Mouse (Mus musculus) forebrain, embryonic 15.5 days (tissue): Measurements from ENCODE around the gene Psmc3. TPM values are rescaled to one million over a fixed set of nuclear protein-coding genes. Genes with fewer than 3 reads are reported as not detected.
"Not testable (repeated sequence)": the region's sequence is repeated elsewhere in the genome, so short reads cannot be mapped to it uniquely, and the experiment has no call there.

Source experiments
- ATAC-seq: fragments of 200-750 bp; cut with Nextera tagmentation; replicated peaks from 2 replicates; pipeline ENCODE4 v1.8.0; 2017; ENCODE audit warnings: mild to moderate bottlenecking, moderate TSS enrichment, moderate library complexity
- H3K27ac ChIP-seq: fragments of 300-500 bp; sonication (generic); replicated peaks from 2 replicates; pipeline ENCODE4 v1.5.1; 2015; ENCODE audit warnings: mild to moderate bottlenecking, inconsistent platforms
- H3K27me3 ChIP-seq: fragments of 300-500 bp; sonication (generic); 2 replicates; pipeline ENCODE4 v1.6.1; 2015; ENCODE audit warnings: inconsistent platforms
- H3K36me3 ChIP-seq: fragments of 300-500 bp; sonication (generic); 2 replicates; pipeline ENCODE4 v1.6.1; 2015; ENCODE audit warnings: mild to moderate bottlenecking, inconsistent platforms
- H3K4me1 ChIP-seq: fragments of 300-500 bp; sonication (generic); 2 replicates; pipeline ENCODE4 v1.6.1; 2015; ENCODE audit warnings: inconsistent platforms
- H3K4me2 ChIP-seq: fragments of 300-500 bp; sonication (generic); replicated peaks from 2 replicates; pipeline ENCODE4 v1.6.1; 2015; ENCODE audit warnings: mild to moderate bottlenecking, inconsistent platforms
- H3K4me3 ChIP-seq: fragments of 300-500 bp; sonication (generic); 2 replicates; pipeline ENCODE4 v1.5.1; 2015; ENCODE audit warnings: mild to moderate bottlenecking, inconsistent platforms
- H3K9ac ChIP-seq: fragments of 300-500 bp; sonication (generic); replicated peaks from 2 replicates; pipeline ENCODE4 v1.6.1; 2015; ENCODE audit warnings: mild to moderate bottlenecking, inconsistent platforms
- H3K9me3 ChIP-seq: fragments of 300-500 bp; sonication (generic); 2 replicates; pipeline ENCODE4 v1.6.1; 2016; ENCODE audit warnings: inconsistent platforms
- WGBS: fragments of 180-500 bp; shearing (Covaris S2); methylation state at CpG from one replicate; pipeline ENCODE4 v1.1.7; 2015; ENCODE audit warnings: mixed read lengths; 5-methylcytosine and 5-hydroxymethylcytosine counted together
- polyA plus RNA-seq: library from polyadenylated mRNA; unstranded; fragments of >200 nt; fragmentation: Nextera tagmentation; extraction: Ambion mirVana; gene quantifications from 2 replicates; pipeline ENCODE4 v1.2.1, GENCODE M21; 2015

Gene Psmc3
- polyA plus RNA-seq, result 230 and 231 TPM in 2 replicates

DNA sequence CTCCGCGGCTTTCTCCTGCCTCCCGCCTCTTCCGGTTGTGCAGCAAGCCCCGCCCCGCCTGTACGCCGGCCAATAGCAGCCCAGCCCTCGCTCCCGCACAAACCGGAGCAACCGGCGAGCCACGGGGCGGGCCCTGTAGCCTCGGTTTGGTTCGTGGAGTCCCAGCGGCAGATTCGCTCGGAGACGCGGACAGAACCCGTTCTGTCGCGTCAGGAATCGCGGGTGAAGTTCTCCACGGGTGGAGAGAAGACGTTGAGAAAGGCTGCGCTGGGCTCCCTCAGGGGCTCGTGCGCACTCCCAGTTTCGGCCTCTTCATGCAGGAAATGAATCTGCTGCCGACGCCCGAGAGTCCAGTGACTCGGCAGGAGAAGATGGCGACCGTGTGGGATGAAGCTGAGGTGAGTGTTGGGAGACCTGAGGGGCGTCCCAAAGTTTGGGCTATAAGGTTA is at the start of gene Psmc3:
Psmc3 (plus strand) TSS at position 76 of the 449 bp plus-strand sequence.
- Histone ChIP-seq H3K9me3 (no peaks in the 10 kb centered on the region), H3K9ac (peak within 1 kb of the TSS; percentile 79), H3K36me3 (peaks cover 38% of the 10 kb centered on the region), H3K4me2 (peak within 1 kb of the TSS; percentile 89), H3K4me1 (peaks cover 18% of the 10 kb centered on the region), H3K27me3 (no peaks in the 10 kb centered on the region), H3K27ac (peak within 1 kb of the TSS; percentile 91), H3K4me3 (peak within 1 kb of the TSS; percentile 78)
- peak; percentile 99 for ATAC-seq
- WGBS, result under 1% methylated on average over 40 of the region's 40 CpGs

DNA sequence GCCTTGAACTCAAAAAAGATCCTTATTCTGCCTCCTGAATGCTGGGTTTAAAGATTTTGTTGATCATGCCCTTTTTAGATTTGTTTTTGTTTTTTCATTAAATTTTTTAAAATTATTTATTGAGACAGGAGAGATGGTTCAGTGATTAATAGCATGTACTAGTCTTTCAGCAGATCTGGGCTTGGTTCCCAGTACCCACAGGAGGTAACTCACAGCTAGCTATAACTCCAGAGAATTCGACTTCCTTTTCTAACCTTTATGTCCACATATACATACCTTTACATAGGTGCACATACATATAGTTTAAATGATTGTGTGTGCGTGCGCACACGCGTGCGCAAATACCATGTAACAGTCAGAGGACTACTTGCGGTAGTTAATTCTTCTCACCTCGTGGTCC is 45.3 kb upstream of the Psmc3 start:
- Histone ChIP-seq H3K9ac (no peak overlapping the region), H3K4me2 (no peak overlapping the region), H3K36me3 (peaks cover 84% of the 10 kb centered on the region), H3K4me1 (no peaks in the 10 kb centered on the region), H3K9me3 (no peaks in the 10 kb centered on the region), H3K27ac (no peak overlapping the region), H3K4me3 (no peak overlapping the region), H3K27me3 (no peaks in the 10 kb centered on the region)
- 98% methylated on average over 8 of the region's 8 CpGs for WGBS
- ATAC-seq, result no peak

DNA sequence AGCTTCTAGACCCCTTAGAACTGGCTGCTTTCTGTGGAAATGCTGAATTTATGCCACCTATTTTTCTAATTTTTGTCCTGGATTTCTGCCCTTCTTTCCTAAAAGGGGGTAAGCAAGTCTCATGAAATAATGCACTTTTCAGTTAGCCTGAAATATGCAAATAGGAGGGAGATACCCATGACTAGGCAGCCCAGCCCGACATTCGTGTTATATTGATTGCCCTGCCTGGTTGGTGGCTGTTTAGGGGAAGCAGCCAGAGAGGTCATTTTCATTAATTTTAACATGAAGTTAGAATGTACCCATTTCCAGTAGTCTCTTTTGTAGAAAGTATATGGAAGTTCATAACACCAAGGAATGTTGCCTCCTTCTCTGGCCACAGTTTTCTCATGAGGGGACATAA is 39.9 kb upstream of the Psmc3 start:
- Histone ChIP-seq H3K9ac (no peak overlapping the region), H3K4me3 (no peak overlapping the region), H3K27me3 (no peaks in the 10 kb centered on the region), H3K9me3 (no peaks in the 10 kb centered on the region), H3K36me3 (peaks cover 66% of the 10 kb centered on the region), H3K27ac (no peak overlapping the region), H3K4me2 (no peak overlapping the region), H3K4me1 (no peaks in the 10 kb centered on the region)
- 96% methylated on average over 2 of the region's 2 CpGs for WGBS
- no peak for ATAC-seq

DNA sequence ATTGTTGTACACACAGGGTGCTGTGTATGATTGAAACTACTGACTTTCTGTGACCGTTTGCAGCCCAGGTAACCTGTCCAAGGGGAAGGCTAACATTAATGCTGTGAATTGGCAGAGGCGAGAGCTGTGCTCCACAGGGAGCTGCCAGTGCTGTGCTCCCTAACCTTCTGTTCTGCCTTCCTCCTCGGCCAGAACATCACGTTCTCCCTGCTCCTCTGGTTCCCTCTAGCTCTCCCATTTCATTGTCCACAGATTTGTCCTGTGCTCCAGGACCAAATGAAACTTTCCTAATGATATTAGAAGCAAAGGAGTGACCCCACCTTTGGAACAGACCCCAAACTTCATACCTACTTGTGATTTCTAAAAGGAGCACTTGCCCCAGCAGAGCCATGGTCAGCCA is 38.4 kb upstream of the Psmc3 start:
- Histone ChIP-seq H3K4me2 (no peak overlapping the region), H3K36me3 (peaks cover 56% of the 10 kb centered on the region), H3K9me3 (no peaks in the 10 kb centered on the region), H3K4me1 (no peaks in the 10 kb centered on the region), H3K4me3 (no peak overlapping the region), H3K27ac (no peak overlapping the region), H3K9ac (no peak overlapping the region), H3K27me3 (no peaks in the 10 kb centered on the region)
- ATAC-seq, result no peak
- WGBS, result 86% methylated on average over 4 of the region's 4 CpGs

DNA sequence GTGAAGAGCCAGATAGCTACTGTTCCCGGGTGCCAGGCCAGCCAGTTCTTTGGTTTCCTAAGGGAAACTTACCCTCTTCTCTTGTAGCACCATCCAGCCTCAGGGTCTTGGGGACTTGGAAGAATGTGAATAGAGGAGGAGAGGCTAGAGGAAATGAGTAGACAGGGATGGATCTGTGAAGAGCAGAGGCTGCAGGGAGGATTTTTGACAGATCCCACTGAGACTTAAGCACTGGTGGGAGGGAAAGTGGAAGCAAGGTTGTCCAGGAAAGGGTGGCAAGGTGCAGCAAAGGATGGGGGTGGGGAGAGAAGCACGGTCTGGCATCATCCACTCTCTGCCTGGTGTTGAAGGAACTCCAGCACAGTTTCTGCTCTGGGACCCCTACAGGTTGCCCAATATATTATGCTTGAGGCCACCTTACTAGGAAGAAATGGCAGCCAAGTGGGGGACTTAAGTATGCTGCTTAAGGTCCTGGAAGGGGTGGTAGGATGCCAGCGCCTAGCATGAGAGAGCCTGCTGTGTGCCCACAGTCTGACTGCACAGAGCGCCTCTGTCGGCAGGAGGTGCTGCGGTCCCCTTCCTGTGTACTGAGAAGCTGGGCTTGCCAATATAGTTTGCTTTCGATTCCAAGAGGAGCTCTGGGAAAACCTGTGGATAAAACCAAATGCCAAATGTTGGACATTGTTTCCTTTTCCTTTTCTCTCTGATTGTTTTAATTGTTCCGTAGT is 35.6 kb upstream of the Psmc3 start:
- no peak; the same call in 1 of the 2 replicates for ATAC-seq
- 75% methylated on average over 8 of the region's 8 CpGs for WGBS
- H3K4me3 ChIP-seq, result no peak overlapping the region
- no peaks in the 10 kb centered on the region for H3K27me3 ChIP-seq
- H3K9ac ChIP-seq, result no peak overlapping the region
- H3K27ac ChIP-seq, result no peak overlapping the region
- no peaks in the 10 kb centered on the region for H3K4me1 ChIP-seq
- H3K4me2 ChIP-seq, result no peak overlapping the region
- H3K9me3 ChIP-seq, result no peaks in the 10 kb centered on the region
- peaks cover 33% of the 10 kb centered on the region for H3K36me3 ChIP-seq

DNA sequence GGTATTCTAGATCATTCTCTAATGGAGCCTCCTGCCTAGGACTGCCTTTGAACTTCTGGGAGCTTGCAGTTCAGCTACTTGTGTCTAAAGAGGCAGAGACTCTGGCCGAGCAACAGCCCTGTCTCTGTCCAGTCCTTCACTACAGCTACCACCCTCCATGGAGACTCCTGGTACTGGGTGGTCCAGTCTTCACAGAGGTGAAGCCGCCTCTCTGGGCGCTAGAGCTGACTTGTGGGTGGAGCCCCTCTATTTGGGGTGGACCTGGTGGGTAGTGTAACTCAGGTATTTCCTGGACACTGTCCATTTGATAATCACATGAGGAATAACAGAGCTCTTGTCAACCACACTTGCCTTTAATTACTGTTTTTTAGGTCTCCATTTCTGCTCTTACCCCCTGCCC is 33.9 kb upstream of the Psmc3 start:
- ATAC-seq, result no peak
- H3K27me3 ChIP-seq, result no peaks in the 10 kb centered on the region
- no peak overlapping the region for H3K9ac ChIP-seq
- 93% methylated on average over 3 of the region's 3 CpGs for WGBS
- H3K4me2 ChIP-seq, result no peak overlapping the region
- no peaks in the 10 kb centered on the region for H3K9me3 ChIP-seq
- H3K36me3 ChIP-seq, result peaks cover 16% of the 10 kb centered on the region
- no peak overlapping the region for H3K4me3 ChIP-seq
- H3K27ac ChIP-seq, result no peak overlapping the region
- H3K4me1 ChIP-seq, result no peaks in the 10 kb centered on the region

DNA sequence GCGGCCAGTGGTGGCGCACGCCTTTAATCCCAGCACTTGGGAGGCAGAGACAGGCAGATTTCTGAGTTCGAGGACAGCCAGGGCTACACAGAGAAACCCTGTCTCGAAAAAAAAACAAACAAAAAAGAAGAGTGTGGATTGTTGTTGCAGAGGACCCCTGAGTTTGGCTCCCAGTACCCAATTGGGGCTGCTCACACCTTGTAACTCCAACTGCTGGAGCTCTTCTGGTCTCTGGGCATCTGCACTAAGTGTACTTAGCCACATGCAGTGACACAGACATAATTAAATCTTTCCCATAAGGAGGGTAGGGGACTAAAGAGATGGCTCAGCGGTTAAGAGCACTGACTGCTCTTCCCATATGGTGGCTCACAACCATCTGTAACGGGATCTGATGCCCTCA is 31.5 kb upstream of the Psmc3 start:
- not testable (repeated sequence) for H3K27me3 ChIP-seq, H3K4me1 ChIP-seq, H3K36me3 ChIP-seq, H3K4me3 ChIP-seq, H3K9me3 ChIP-seq, H3K27ac ChIP-seq, H3K9ac ChIP-seq, ATAC-seq, H3K4me2 ChIP-seq
- WGBS, result 96% methylated on average over 7 of the region's 7 CpGs

DNA sequence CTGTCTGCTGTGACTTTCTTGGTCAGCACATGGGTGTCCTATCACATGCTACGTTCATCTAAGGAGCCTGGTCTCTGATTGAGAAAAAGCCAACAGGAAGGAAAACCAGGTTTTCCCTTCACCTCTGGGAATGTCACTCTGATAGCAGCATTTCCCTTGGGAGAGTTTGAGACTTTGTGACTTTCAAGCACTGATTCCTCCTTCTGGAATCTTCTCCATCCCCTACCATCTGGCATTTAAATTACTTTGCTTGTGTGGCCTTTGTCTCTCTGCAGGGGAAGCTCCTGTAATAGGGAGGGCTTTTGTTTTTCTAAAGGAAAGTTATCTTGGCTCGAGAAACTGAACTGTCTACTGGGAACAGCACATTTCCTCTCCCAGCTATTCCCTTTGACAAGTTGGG is 30.7 kb upstream of the Psmc3 start:
- no peak for ATAC-seq
- H3K9me3 ChIP-seq, result no peaks in the 10 kb centered on the region
- no peak overlapping the region for H3K9ac ChIP-seq
- H3K4me1 ChIP-seq, result no peaks in the 10 kb centered on the region
- no peak overlapping the region for H3K27ac ChIP-seq
- WGBS, result 67% methylated on average over 2 of the region's 2 CpGs
- H3K27me3 ChIP-seq, result no peaks in the 10 kb centered on the region
- peaks cover 5% of the 10 kb centered on the region; the same call in 1 of the 2 replicates for H3K36me3 ChIP-seq
- H3K4me2 ChIP-seq, result no peak overlapping the region
- no peak overlapping the region for H3K4me3 ChIP-seq

DNA sequence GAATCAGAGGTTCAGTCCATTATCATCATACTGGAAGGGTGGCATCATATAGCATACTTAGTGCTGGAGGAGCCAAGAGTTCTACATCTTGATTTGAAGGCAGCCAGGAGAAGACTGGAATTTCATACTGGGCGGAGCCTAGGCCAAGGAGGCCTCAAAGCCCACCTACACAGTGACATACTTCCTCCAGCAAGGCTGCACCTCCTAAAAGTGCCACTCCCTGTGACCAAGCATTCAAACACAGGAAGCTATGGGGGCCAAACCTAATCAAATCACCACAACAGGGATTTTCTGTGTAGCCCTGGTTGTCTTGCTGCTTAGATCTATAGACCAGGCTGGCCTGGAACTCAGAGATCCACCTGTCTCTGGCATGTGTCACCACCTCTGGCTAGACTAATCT is 29.9 kb upstream of the Psmc3 start:
- Histone ChIP-seq H3K4me3 (no peak overlapping the region), H3K27me3 (no peaks in the 10 kb centered on the region), H3K9me3 (no peaks in the 10 kb centered on the region), H3K4me1 (no peaks in the 10 kb centered on the region), H3K9ac (no peak overlapping the region), H3K27ac (no peak overlapping the region), H3K36me3 (peaks cover 5% of the 10 kb centered on the region; the same call in 1 of the 2 replicates), H3K4me2 (no peak overlapping the region)
- ATAC-seq, result no peak
- 100% methylated on average over 1 of the region's 1 CpGs for WGBS

DNA sequence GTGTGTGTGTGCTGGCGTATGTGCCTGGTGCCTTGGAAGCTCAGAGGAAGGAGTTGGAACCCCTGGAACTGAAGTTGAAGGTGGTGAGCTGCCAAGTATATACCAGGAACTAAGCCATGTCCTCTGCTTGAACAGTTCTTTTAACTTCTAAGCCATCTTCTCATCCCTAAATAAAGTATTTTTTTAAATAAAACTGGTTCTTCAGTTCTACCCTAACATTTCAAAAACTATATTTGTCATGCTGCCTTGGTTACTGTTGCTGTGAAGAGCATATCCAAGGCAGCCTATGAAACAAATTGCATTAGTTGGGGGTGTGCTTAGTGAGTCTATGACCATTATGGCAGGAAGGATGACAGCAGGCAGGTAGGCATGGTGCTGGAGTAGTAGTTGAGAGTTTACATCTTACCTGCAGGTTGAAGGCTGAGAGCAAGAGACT is 28.7 kb upstream of the Psmc3 start:
- no peak overlapping the region for H3K4me2 ChIP-seq
- H3K9ac ChIP-seq, result no peak overlapping the region
- no peaks in the 10 kb centered on the region for H3K36me3 ChIP-seq
- H3K27me3 ChIP-seq, result no peaks in the 10 kb centered on the region
- WGBS, result 74% methylated on average over 1 of the region's 1 CpGs
- no peaks in the 10 kb centered on the region for H3K4me1 ChIP-seq
- no peak for ATAC-seq
- H3K9me3 ChIP-seq, result no peaks in the 10 kb centered on the region
- H3K27ac ChIP-seq, result 0 out of 2 replicates have a peak overlapping the region, but pooled peaks have one; percentile 7
- no peak overlapping the region for H3K4me3 ChIP-seq

DNA sequence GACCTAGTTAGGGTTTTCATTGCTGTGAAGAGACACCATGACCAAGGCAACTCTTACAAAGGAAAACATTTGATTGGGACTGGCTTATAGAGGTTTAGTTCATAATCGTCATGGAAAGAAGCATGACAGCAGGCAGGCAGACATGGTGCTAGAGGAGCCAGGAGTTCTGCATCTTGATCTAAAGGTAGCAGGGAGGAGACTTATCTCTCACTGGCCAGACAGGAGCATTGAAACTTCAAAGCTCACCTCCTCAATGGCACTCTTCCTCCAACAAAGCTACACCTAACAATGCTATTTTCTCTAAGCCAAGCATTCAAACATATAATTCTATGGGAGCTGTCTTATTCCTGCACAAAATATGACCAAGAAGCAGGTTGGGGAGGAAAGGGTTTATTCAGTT is 27.3 kb upstream of the Psmc3 start:
- Histone ChIP-seq H3K4me1 (no peaks in the 10 kb centered on the region), H3K4me2 (no peak overlapping the region), H3K4me3 (no peak overlapping the region), H3K9me3 (no peaks in the 10 kb centered on the region), H3K9ac (no peak overlapping the region), H3K27me3 (no peaks in the 10 kb centered on the region), H3K36me3 (no peaks in the 10 kb centered on the region), H3K27ac (no peak overlapping the region)
- WGBS, result 85% methylated on average over 1 of the region's 1 CpGs
- ATAC-seq, result no peak

DNA sequence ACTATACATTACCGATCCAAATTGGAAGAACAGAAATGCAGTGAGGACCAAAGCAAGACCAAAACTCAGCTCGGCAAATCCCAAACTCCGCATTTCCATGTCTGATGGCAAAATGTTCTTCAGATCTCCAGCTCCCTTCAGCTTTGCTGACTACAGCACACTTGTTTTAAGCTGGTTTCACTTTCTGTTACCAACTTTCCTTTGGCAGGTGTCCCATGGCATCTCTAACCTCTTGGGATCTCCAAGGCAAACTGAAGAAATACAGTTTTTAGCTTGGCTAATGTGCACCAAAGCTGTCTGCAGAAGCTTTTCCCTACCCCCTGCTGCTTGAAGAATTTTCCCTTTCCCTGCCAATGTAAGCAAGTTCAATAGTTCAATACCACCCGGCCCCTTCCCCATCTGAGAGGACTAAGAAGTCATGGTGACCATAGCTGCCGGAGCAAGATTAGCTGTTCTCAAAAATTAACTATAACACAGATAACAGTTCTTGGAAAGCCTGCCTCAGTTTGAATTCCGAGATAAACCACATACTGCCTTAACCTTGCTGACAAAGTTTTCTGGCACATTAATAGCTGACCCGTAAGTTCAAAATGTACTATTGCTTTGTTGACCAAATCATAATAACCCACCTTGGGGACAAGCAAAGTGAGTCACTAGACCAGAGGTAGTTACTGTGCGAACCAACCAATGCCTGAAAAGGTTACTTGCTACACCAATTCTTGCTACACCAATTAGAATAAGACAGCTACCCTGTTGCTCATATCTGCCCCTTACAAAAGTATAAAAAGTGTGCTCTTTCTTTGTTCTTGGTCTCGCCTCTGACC is 26.2 kb upstream of the Psmc3 start:
- no peaks in the 10 kb centered on the region for H3K4me1 ChIP-seq
- no peaks in the 10 kb centered on the region for H3K9me3 ChIP-seq
- H3K27ac ChIP-seq, result no peak overlapping the region
- ATAC-seq, result no peak
- H3K27me3 ChIP-seq, result no peaks in the 10 kb centered on the region
- WGBS, result 83% methylated on average over 9 of the region's 9 CpGs
- H3K9ac ChIP-seq, result no peak overlapping the region
- H3K4me3 ChIP-seq, result no peak overlapping the region
- no peak overlapping the region for H3K4me2 ChIP-seq
- H3K36me3 ChIP-seq, result no peaks in the 10 kb centered on the region
